Mouse (Mus musculus) bone marrow macrophage, adult 2 months (primary cell): Measurements from ENCODE around the gene C9orf72. TPM values are rescaled to one million over a fixed set of nuclear protein-coding genes. Genes with fewer than 3 reads are reported as not detected.

Experiments used
- H3K27ac ChIP-seq: 2 replicates; pipeline ENCODE4 v1.5.1; 2012; ENCODE audit warnings: low read depth, low read length; ENCODE audit not compliant: insufficient read depth
- H3K4me1 ChIP-seq: 2 replicates; pipeline ENCODE4 v1.6.1; 2012; ENCODE audit warnings: low read length; ENCODE audit not compliant: control insufficient read depth, insufficient read depth
- H3K4me3 ChIP-seq: 2 replicates; pipeline ENCODE4 v1.5.1; 2012; ENCODE audit warnings: mild to moderate bottlenecking, low read length, moderate library complexity; ENCODE audit not compliant: insufficient read depth
- CTCF ChIP-seq: IDR thresholded peaks from 2 replicates; pipeline ENCODE4 v1.5.1; 2012; ENCODE audit warnings: low read depth, mild to moderate bottlenecking, low read length, moderate library complexity
- POLR2A ChIP-seq: IDR thresholded peaks from 2 replicates; pipeline ENCODE4 v1.6.1; 2012; ENCODE audit warnings: mild to moderate bottlenecking, low read depth, low read length, borderline replicate concordance
- polyA plus RNA-seq: library from polyadenylated mRNA; stranded (reverse); fragments of >200 nt; gene quantifications from 2 replicates; pipeline ENCODE4 v1.2.4, GENCODE M21; 2012; ENCODE audit not compliant: missing spikeins, insufficient read depth, insufficient read length

The C9orf72 gene
- polyA plus RNA-seq, 1 experiment, result 35.7 TPM

DNA sequence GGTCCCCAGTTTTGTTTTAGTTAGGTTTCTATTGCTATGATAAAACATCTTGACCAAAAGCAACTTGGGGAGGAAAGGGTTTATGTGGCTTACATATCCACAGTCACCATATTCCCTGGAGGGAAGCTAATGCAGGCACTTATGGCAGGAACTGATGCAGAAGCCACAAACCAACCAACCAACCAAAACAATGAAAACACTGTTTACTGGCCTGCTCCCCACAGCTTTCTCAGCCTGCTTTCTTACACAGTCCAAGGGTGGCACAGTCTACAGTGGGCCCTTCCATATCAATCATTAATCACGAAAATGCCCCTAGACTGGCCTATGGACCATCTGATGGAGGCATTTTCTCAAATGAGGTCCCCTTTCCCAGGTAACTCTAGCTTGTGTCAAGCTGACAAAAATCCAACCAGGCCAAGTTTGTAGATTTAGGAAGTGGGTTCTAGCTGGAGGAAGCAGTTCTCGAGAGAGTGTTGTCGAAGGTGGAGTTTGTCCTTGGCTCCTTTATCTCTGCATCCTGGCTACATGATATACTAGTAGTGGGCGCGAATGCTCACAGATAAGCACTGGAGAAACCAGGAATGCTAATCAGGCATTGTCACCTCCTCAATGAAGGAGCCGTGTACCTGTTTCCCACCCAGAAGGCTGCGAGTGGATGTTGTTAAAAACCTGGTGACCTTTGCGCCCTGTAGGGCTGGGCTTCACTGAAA lies 38.2 kb downstream of the C9orf72 start:
- H3K27ac ChIP-seq, result no peak overlapping the region
- no peak for TF ChIP-seq CTCF
- no peaks in the 10 kb centered on the region for H3K4me1 ChIP-seq
- H3K4me3 ChIP-seq, result no peak overlapping the region

DNA sequence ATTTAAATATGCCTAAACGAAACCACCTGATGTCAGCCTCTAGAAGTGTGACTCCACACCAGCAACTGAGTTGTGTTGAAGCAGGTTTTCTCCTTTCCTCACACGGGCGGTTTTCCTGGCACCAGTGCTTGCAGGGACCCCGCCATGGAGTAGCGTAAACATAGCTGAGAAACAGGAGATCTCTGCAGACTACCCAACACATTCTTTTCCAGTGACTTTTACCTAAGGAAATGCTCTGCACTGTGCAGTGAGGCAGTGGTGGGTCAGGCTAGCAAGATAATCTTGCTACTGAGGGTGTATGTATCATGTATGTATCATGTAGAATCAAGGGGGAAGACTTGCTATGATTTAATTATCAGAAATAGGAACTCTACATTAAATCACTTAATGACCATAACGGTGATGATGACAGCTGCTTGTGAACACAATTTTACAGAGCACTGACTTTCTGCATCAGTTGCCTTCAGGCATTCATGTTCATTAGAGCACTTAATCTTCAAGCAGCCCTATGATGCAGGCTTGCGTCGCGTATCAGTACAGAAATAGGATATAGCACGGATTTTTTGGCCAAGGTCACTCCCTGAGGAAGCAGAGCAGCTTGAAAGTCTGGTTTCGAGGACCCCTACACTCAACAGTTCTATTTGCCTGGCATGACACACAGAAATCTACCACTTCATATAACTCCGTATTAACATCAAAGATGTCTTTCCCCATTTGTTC lies 47.9 kb downstream of the C9orf72 start:
- Histone ChIP-seq H3K27ac (no peak overlapping the region), H3K4me1 (no peaks in the 10 kb centered on the region), H3K4me3 (no peak overlapping the region)
- TF ChIP-seq POLR2A, result no peak
- no peak for TF ChIP-seq CTCF

DNA sequence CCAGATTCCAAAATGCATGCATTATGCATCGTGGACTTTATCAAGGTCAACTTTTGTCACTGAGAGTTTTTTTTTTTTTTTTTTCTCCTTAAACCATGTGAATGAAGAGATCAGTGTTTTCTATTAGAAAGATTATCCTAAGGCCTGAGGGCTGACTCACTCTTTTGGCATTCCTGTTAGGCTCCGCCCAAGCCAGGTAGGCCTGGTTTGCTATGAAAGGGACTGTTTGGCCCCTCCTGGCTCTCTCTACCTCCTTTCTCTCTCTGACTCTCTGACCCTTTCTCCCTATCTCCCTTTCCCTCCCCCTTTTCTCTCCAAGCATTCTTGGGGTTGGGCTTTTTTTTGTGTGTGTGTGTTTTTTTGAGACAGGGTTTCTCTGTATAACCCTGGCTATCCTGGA lies 50.4 kb downstream of the C9orf72 start:
- Histone ChIP-seq H3K4me3 (no peak overlapping the region), H3K27ac (no peak overlapping the region), H3K4me1 (no peaks in the 10 kb centered on the region)
- TF ChIP-seq POLR2A (no peak), CTCF (no peak)

DNA sequence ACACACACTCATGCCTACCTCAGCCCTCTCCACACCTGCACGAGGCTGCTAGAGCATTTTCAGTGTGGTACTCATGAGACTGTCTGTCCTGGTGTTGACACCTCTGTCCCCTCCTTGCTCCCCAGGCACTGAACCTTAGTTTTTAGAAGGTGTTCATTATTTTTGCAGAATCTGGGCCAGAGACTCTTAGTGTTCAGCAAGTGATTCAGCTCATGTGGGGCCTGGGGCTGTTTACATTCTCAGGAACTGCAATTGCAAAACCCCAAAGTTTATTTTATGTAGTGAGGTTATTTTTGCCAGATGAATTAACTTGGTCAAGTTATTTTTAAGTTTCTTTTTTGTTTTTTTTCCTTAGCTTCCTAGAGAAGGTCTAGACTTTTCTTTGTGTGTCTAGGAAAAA lies 52.4 kb downstream of the C9orf72 start:
- H3K4me1 ChIP-seq, result no peaks in the 10 kb centered on the region
- TF ChIP-seq POLR2A (no peak), CTCF (no peak)
- no peak overlapping the region for H3K27ac ChIP-seq
- no peak overlapping the region for H3K4me3 ChIP-seq

DNA sequence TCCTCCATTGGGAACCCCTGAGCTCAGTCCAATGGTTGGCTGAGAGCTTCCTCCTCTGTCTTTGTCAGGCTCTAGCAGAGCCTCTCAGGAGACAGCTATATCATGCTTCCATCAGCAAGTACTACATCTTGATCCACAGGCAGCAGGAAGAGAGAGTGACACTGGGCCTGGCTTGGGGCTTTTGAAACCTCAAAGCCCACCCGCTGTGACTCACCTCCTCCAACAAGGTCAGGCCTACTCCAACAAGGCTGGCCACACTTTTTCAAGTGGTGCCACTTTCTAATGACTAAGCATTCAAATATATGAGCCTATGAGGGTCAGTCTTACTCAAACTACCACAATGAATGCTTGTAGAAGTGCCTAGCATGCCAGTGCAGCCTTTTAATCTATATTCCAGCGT lies 53.5 kb downstream of the C9orf72 start:
- Histone ChIP-seq H3K4me1 (no peaks in the 10 kb centered on the region), H3K4me3 (no peak overlapping the region), H3K27ac (no peak overlapping the region)
- TF ChIP-seq POLR2A (no peak), CTCF (no peak)

DNA sequence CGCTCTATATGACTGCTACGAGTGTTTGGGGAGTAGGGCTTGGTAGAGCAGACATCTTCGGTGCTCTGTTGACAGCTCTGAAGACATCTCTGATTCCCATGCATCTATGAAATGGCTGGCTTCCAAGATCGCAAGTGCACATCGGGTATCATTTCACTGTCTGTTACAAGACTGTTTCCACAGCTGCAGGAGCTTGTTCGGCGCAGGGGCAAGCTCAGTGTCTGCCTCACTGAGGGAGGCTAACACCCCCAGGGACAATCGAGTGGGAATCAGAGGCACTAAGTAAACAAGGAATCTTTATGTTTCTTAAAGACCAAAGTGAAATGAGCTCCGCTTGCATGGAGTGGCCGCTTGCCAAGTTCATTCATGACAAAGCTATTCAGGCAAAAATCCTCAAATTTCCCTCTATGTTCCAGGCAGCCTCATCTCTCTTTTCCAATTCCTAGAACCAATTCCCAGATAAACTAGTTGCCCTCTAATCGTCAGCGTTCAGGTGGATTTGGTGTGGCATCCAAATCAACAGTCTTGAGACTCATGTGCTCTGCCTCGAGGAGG lies 56.3 kb downstream of the C9orf72 start:
- TF ChIP-seq POLR2A, result no peak
- no peak for TF ChIP-seq CTCF
- Histone ChIP-seq H3K4me1 (peaks cover 12% of the 10 kb centered on the region), H3K27ac (no peak overlapping the region), H3K4me3 (no peak overlapping the region)

DNA sequence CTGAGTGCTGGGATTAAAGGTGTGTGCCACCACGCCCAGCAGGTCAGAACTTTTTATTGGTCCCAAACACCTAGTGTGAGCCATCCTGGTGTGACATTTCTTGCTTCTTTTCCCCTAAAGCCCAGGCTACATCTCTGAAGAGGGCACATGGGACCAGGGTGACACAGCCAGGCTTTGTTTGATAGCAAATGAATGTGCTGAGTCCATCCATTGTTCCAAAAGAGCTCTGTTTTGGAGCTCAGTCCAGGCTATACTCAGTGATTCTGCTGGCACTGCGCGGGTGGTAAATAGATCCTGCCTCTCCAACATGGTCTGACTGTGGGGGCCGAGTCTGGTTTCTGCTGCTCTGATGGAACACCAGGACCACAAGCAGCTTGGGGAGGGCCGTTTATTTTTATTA lies 58.1 kb downstream of the C9orf72 start:
- TF ChIP-seq POLR2A (no peak), CTCF (no peak)
- Histone ChIP-seq H3K27ac (no peak overlapping the region), H3K4me3 (no peak overlapping the region), H3K4me1 (peaks cover 18% of the 10 kb centered on the region)

DNA sequence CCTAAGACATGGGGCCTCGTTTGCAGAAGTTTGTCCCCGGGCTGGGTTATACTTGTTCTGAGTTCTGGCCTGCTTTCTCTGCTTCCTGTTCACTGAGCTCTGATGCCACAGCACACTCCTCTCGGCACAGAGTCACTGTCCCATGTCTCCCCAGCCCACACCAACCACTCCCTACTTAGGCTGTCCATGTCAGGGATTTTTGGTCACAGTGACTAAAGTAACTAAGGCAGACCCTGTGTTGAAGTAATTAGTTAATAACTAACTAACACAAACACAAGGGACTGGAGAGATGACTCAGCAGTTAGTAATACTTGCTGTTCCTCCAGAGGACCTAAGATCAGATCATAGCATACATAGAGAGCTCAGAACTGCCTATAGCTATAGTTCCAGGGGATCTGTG lies 60.0 kb downstream of the C9orf72 start:
- TF ChIP-seq POLR2A (no peak), CTCF (no peak)
- H3K4me3 ChIP-seq, result no peak overlapping the region
- H3K4me1 ChIP-seq, result peaks cover 18% of the 10 kb centered on the region
- peak overlapping the region; percentile 58 for H3K27ac ChIP-seq

DNA sequence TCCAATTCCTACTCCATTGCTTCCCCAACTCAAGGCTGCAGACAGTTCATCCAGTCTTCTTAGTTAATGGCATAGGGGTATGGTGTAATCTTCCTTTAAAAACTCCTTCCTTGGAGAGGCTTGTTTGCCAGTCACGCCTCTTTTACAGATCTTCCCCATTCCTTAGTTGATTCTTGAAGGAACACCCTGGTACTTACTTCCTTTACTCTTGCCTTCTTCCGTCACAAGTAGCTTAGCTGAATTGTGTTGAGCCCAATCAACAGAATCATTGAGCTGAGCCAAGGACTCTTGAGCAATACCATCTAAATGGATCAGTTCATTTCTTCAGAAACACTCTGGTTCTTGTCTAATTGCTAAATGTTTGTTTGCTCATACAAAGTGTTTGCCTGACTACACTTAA lies 60.7 kb downstream of the C9orf72 start:
- TF ChIP-seq CTCF (no peak), POLR2A (no peak)
- no peak overlapping the region for H3K4me3 ChIP-seq
- H3K4me1 ChIP-seq, result peaks cover 18% of the 10 kb centered on the region
- peak overlapping the region; percentile 58 for H3K27ac ChIP-seq

DNA sequence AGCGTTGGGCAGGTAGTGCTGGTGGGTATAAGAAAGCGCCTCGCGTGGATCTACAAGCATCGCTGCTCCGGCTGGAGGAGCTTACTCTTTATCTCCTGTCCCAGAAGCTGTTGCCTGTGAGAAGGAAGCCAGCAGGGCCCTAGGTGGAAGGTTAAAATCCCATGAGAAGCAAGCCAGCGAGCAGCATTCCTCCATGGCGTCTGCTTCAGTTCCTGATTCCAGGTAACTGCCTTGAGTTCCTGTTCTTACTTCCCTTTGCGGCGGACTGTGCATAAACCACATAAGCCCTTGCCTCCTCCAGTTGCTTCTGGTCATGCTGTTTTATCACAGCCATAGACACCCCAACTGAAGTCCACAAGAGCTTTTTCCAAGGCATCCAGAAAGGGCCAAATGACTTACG lies 68.2 kb downstream of the C9orf72 start:
- Histone ChIP-seq H3K4me1 (peaks cover 14% of the 10 kb centered on the region; the same call in 1 of the 2 replicates), H3K4me3 (no peak overlapping the region), H3K27ac (no peak overlapping the region)
- no peak for TF ChIP-seq CTCF
- TF ChIP-seq POLR2A, result no peak
